Comparison of ENCODE assay signal across 8 mouse cellular contexts in the genomic region with DNA sequence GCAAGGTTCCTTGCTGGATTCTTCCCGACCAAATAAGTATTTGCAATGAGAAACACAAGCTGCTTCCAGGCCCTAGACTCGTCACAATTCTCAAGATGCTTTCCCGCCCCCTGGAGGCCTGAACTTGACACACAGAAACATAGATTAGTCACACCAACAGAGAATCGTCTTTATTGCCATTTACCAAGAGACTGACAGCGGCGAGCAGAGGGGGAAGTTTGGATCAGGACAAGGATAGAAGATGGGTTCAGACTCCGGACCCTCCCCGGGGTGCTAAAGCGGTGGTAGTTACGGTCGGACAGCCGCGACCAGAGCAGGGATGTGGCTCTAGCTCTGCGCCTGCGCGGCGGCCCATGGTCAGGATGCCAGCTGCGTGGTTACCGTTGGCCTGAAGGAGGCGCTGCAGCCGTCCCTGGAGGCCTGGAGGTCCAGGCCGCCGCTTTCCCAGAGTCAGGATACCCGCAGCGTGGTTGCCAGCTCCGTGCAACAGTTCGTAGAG. TPM values are rescaled to one million over a fixed set of nuclear protein-coding genes. Genes with fewer than 3 reads are reported as not detected.
A peak's percentile ranks its signal among the peaks of the same experiment; 100 is the strongest.
DNase-seq lines count a peak whose midpoint lies in the region; ATAC-seq lines count a peak whose summit lies in the region.

No protein-coding gene starts in this region.

- peak overlapping the region; percentile 55 for H3K9ac ChIP-seq in lung, embryonic 16.5 days (ENCODE audit: low read length)

- peak; percentile 68 for ATAC-seq in frontal cortex, adult (ENCODE audit: low TSS enrichment)
- peak; percentile 71 for ATAC-seq in lung, embryonic 16.5 days (ENCODE audit: low read depth)

- H3K4me3 ChIP-seq in hindbrain, embryonic 10.5 days = peak overlapping the region; percentile 57
- peak overlapping the region; percentile 55 for H3K4me3 ChIP-seq in lung, embryonic 16.5 days (ENCODE audit: low read length)

- peak overlapping the region; percentile 76 for H3K27ac ChIP-seq in hindbrain, embryonic 10.5 days
- H3K27ac ChIP-seq in lung, embryonic 16.5 days (ENCODE audit: low read length) = no peak overlapping the region

- no peaks in the 10 kb centered on the region for H3K36me3 ChIP-seq in hindbrain, embryonic 10.5 days
- no peaks in the 10 kb centered on the region for H3K36me3 ChIP-seq in lung, embryonic 16.5 days (ENCODE audit: control insufficient read depth, insufficient read depth, low read length)

- H3K4me1 ChIP-seq in hindbrain, embryonic 10.5 days (replicated peaks) = peaks cover 30% of the 10 kb centered on the region
- H3K4me1 ChIP-seq in lung, embryonic 16.5 days (replicated peaks; ENCODE audit: control insufficient read depth, insufficient read depth, low read length) = peaks cover 7% of the 10 kb centered on the region

- H3K9me3 ChIP-seq in hindbrain, embryonic 10.5 days = no peaks in the 10 kb centered on the region
- no peaks in the 10 kb centered on the region for H3K9me3 ChIP-seq in lung, embryonic 16.5 days (ENCODE audit: control insufficient read depth, low read length)

- H3K27me3 ChIP-seq in hindbrain, embryonic 10.5 days (ENCODE audit: insufficient read depth, poor library complexity, severe bottlenecking) = peaks cover 60% of the 10 kb centered on the region
- peaks cover 22% of the 10 kb centered on the region for H3K27me3 ChIP-seq in lung, embryonic 16.5 days (ENCODE audit: control insufficient read depth, insufficient read depth, low read depth, low read length)

- peak; percentile 85 for DNase-seq in MN1 (ENCODE audit: low spot score)
- peak; percentile 90 for DNase-seq in cerebellum, adult 9-10 months
- DNase-seq in hindbrain, embryonic 10.5 days (ENCODE audit: low spot score) = peak; percentile 93
- DNase-seq in layer of hippocampus, adult 9-10 months (ENCODE audit: low spot score) = peak; percentile 78
- peak; percentile 69 for DNase-seq in ovary, postnatal 10 days (ENCODE audit: low spot score)
- DNase-seq in thymus, postnatal 0 days (ENCODE audit: low spot score) = peak; percentile 81

- H3K4me2 ChIP-seq in lung, embryonic 16.5 days (ENCODE audit: low read depth, low read length) = peak overlapping the region; percentile 88

- 1% methylated on average over 27 of the region's 27 CpGs for WGBS in hindbrain, embryonic 10.5 days
- WGBS in lung, embryonic 16.5 days = under 1% methylated on average over 27 of the region's 27 CpGs

RNA-seq across cellular contexts. Expression of a gene that starts 1.1 kb away (rescaled TPM):
- polyA plus RNA-seq in hindbrain, embryonic 10.5 days (2016; fragmentation: Nextera tagmentation; extraction: Ambion mirVana) = not detected in 2 replicates
- not detected in 2 replicates for polyA plus RNA-seq in lung, embryonic 16.5 days (2015; fragmentation: Nextera tagmentation; extraction: Ambion mirVana)
- polyA plus RNA-seq in thymus, postnatal 0 days (2015; fragmentation: Nextera tagmentation; extraction: Ambion mirVana) = 0.34 and 0.54 TPM in 2 replicates

RNA-seq across cellular contexts. Expression of a gene that starts 1.9 kb away (rescaled TPM):
- 1.5 and 4.4 TPM in 2 replicates for polyA plus RNA-seq in hindbrain, embryonic 10.5 days (2016; fragmentation: Nextera tagmentation; extraction: Ambion mirVana)
- not detected in 2 replicates for polyA plus RNA-seq in lung, embryonic 16.5 days (2015; fragmentation: Nextera tagmentation; extraction: Ambion mirVana)
- polyA plus RNA-seq in thymus, postnatal 0 days (2015; fragmentation: Nextera tagmentation; extraction: Ambion mirVana) = 0.03 TPM in 1 of 2 replicates, not detected in the other

RNA-seq across cellular contexts. Expression of a gene that starts 9.2 kb away (rescaled TPM):
- polyA plus RNA-seq in hindbrain, embryonic 10.5 days (2016; fragmentation: Nextera tagmentation; extraction: Ambion mirVana) = 3.9 and 4.3 TPM in 2 replicates
- 6.2 and 6.8 TPM in 2 replicates for polyA plus RNA-seq in lung, embryonic 16.5 days (2015; fragmentation: Nextera tagmentation; extraction: Ambion mirVana)
- polyA plus RNA-seq in thymus, postnatal 0 days (2015; fragmentation: Nextera tagmentation; extraction: Ambion mirVana) = 2.4 and 2.7 TPM in 2 replicates

RNA-seq across cellular contexts. Expression of a gene that starts 23.6 kb away (rescaled TPM):
- 16.8 and 37.2 TPM in 2 replicates for polyA plus RNA-seq in hindbrain, embryonic 10.5 days (2016; fragmentation: Nextera tagmentation; extraction: Ambion mirVana)
- 34.3 and 39.8 TPM in 2 replicates for polyA plus RNA-seq in lung, embryonic 16.5 days (2015; fragmentation: Nextera tagmentation; extraction: Ambion mirVana)
- 35.8 and 38.6 TPM in 2 replicates for polyA plus RNA-seq in thymus, postnatal 0 days (2015; fragmentation: Nextera tagmentation; extraction: Ambion mirVana)

RNA-seq across cellular contexts. Expression of a gene that starts 47.9 kb away (rescaled TPM):
- 0.25 and 0.35 TPM in 2 replicates for polyA plus RNA-seq in hindbrain, embryonic 10.5 days (2016; fragmentation: Nextera tagmentation; extraction: Ambion mirVana)
- not detected in 2 replicates for polyA plus RNA-seq in lung, embryonic 16.5 days (2015; fragmentation: Nextera tagmentation; extraction: Ambion mirVana)
- 0.18 TPM in 1 of 2 replicates, not detected in the other for polyA plus RNA-seq in thymus, postnatal 0 days (2015; fragmentation: Nextera tagmentation; extraction: Ambion mirVana)
